Mouse (Mus musculus) kidney, postnatal 25 days (tissue): ENCODE results near the gene Slc51a.
"Not testable (repeated sequence)": the region's sequence is repeated elsewhere in the genome, so short reads cannot be mapped to it uniquely, and the experiment has no call there.

ENCODE experiments used
- DNase-seq, 2 experiments: peaks; one replicate each; pipeline ENCODE4 v3.0.0; 2021; ENCODE audit warnings: mixed read lengths in 2 of 2

The Slc51a gene

DNA sequence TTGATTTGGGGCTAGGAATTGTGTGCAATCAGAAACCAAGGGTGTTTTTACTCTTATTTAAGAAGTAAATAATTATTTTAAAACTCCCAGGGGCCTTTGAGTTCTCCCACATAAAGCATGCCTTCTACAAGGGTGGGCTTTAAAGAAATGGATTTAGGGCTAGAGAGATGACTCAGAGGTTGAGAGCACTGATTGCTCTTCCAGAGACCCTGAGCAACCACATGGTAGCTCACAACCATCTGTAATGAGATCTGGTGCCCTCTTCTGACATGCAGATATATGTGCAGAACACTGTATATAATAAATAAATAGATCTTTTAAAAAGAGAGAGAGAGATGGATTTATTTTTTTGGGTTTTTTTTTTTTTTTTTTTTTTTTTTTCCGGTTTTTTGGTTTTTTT, 22.8 kb downstream of the Slc51a start:
- no peak for DNase-seq

DNA sequence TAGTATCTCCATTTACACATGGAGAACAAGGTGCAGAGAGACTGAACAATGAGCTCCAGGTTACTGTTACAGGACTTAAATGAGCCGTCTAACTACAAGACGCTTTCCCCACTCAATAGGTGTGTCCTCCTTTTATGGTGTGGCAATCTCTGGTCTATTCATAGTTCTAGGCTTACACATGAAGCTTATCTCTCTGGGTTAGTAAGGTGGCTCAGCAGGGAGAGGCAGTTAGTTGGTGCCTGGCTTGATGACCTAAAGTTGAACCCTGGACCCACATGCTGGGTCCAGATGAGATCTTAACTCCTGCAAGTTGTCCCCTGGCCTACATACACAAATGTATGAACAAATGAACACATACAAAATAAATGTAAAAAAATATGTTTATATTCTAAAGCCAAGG, 24.3 kb downstream of the Slc51a start:
- DNase-seq, result no peak

DNA sequence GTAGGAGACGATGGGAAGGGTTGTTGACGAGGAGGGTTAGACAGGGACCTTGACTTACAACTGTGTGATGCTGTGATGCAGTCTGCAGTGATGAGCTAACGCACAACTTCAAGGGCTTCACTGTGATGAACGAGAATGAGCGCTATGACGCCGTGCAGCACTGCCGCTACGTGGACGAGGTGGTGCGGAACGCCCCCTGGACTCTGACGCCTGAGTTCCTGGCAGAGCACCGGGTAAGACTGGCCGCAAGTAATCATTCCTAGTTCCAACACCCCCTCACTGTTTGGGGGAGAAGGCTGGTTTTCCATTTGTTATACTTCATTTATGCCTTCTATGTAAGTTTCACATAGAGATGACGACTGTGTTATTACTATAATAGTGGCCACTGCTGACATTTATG, 24.7 kb downstream of the Slc51a start:
- DNase-seq, result no peak

DNA sequence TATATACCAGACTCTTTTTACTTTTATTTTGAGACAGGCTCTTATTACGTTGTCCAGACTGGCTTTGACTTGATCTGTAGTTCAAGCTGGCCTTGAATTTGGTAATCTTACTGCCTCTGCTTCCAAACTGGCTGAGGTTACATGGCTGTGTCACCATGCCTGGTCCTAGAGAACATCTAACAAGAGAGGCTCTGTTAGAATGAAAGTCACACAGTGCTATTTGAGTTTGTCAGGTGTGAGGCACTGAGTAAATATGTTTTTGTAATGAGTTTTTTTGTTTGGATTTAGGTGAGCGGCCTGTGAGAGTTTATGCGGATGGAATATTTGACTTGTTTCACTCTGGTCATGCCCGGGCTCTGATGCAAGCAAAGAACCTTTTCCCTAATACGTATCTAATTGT, 26.0 kb downstream of the Slc51a start:
- DNase-seq, result no peak

DNA sequence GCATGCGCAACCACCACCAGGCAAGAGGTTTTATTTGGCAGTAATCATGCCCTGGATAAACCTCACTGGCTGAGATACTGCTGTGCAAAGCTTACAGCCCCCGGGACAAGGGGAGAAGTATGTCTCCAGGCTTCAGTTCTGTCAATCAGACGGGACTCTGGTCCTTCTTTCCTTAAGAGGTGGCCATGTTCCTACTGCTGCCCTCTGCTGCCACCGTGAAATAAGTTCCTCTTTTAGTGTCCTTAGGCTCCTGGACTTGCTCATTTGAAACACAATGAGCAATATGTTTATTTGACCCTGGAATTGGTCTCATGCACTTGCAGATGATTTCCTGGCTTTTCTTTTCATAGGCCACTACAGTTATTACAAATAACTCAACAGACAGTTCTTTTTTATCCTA, 27.2 kb downstream of the Slc51a start:
- peak in 1 of 2 experiments; percentile 11 for DNase-seq

DNA sequence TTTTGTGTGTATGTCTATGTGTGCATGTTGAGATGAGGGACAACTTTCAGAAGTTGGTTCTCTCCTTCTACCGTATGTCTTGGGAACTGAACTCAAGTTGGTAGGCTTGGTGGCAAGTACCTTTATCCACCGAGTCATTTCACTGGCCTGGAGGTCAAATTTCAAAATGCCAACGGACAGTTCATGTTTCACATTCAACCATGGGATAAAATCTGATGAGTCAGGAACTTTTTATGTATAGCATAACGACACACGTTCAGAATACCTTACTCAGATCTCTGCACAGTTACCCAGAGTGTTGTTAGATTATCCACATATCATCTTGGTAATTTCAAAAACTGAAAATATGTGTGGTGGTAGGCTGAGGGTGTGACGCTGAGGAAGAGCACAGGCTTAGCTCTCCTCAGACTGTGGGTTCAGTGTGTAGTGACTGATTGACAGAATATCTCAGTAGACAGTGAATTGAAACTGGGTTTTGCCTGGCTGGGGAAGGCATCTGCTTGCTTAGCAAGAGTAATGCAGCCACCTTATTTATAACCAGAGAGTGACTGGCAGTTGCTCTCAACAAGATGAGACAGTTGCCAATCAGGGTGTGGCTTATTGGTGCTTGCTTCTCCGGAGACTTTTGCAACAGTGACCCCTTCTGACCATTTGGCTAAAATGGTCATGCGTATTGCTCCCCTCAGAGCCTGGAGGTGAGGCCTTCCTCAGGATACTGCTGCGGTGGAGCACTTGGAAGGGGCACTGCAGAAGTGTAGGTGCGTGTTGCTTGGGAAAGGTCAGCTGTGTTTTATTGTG, 29.9 kb downstream of the Slc51a start:
- DNase-seq, result peak; percentile 82 to 83

DNA sequence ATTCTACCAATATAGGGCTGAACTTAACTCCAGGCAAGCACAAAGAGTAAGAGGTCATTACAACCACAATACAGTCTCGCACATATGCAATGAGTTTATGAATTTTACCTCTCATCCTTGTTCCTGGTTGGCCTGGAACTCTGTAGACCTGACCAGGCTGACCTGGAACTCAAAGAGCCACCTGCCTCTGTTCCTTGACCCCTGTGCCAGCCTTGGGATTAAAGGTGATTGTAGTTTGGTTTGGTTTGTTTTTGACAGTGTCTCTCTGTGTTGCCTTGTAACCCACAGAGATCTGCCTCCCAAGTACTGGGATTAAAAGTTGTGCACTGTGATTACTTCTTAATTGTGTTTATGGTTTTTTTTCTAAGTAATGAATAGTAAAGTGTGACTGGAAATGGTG, 30.9 kb downstream of the Slc51a start:
- no peak for DNase-seq

DNA sequence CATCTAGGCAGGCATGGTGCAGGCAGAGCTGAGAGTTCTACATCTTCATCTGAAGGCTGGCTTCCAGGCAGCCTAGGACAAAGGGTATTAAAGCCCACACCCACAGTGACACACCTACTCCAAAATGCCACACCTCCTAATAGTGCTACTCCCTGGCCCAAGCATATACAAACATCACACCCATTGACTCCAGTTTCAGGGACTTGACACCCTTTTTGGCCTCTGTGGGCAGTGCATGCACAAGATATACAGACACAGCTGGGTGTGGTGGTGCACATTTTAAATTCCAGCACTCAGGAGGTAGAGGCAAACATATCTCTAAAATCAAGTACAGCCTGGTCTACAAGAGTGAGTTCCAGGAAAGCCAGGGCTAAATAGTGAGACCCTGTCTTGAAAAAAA, 31.6 kb downstream of the Slc51a start:
- DNase-seq, result no peak

DNA sequence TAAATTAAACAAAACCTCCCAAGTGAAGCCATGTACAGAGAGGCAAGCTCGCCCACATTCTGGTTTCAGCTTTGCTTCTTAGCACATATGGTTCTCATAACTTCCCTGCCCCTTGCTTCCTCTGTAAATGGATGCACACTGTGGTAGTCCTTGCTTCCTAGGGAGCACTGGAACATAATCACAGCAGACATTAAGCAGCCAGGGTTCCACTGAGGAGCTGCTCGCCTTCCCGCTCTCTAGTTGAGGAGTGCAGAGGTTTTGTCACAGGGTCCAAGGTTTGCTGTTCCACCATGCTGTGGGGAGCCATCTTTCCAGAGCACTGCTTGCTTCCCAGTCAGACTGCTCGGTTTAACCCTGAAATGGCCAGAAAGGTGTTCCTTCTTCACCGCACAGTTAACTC, 33.0 kb downstream of the Slc51a start:
- no peak for DNase-seq

DNA sequence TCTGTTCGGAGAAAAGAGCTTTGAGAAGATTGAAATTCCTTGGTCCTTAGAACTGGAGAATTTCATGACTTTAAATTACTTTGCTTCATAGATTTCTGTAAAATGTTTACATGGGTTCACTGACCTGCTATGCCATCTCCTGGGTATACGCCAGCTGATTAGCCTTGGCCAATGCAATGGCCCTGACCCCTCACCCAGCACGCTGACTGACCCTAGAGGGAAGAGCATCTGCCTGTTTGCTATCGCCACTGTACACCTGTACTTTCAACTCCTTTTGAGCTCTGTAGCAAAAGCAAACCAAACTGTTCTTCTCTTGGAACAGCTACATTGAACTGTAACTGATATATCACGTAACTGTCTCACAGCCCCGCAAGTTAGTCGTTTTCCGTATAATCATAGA, 34.6 kb downstream of the Slc51a start:
- no peak for DNase-seq

DNA sequence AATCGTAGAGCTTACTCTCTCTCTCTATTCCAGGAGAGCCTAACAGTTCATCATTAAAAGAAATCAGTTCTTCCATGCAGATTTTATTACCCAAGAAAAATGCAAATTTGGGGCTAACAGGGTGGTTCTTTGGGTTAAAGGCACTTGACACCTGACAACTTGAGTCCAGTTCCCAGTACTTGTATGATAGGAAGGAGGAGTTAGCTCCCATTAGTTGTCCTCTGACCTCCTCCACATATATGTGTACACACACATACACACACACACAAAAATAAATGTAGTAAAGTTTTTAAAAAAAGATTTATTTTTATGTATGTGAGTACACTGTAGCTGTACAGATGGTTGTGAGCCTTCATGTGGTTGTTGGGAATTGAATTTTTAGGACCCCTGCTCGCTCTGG, 37.5 kb downstream of the Slc51a start:
- DNase-seq, result no peak

DNA sequence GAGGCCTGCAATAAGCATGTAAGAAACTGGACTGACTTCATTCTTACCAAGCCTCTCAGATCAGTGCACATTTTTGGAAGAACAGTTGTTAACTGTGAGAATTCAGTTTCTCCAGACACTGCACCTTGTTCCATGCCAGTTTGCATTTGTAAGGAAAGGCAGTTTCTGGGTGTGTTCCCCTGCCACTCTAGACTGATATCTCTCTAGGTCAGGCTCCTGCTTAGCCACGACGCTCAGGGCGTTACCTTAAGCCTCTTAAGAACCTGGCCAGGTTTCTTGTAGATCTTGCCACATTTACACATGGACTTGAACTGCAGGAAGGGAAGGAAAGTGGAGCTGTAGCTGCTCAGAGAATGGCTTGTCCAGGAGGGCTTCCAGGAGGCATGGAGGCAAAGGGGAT, 38.0 kb downstream of the Slc51a start:
- DNase-seq, result no peak

DNA sequence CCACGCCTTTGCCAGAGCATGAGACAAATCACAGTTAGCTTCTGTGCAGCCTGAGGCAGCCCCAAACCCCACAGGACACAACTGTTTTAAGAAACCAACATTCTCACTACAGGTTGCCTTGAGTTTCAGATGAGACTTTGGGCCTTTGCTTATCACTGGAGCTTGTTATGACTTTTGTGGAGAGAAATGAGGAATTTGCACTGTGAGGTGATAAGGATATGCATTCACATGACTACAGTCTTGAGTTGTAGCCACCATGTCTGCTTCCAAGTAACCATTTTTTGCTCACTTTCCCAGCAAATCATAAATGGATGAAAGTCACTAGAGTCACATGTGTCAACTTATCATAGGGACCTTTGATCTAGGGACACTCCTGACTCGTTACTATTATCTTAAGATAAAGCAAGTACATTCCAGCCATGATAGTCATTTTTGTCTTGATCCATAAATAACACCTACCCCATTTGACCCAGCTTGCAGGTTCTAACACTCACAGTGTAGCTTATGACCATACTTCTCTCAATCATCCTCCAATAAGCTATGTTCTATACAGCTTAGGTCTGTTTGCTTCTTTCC, 41.0 kb downstream of the Slc51a start:
- DNase-seq, result no peak

DNA sequence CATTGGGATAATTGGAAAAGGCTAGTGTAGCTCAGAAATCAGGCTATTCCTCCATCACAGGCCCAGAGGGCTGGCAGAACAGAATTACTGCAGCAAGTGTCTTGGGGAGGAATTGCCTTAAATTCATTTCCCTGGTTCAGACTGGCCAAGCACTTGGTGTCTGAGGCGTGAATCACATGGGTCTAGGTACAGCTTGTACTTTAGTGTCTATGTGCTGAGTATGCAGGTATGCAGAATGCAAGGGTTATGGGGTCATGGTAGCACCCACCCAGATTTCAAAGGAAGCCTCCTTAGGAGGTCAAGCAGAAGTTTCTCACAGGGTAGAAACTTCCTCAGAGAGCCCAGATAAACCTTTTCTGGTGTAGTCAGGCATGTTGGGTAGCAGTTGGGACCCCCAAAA, 42.1 kb downstream of the Slc51a start:
- peak; percentile 25 to 57 for DNase-seq

DNA sequence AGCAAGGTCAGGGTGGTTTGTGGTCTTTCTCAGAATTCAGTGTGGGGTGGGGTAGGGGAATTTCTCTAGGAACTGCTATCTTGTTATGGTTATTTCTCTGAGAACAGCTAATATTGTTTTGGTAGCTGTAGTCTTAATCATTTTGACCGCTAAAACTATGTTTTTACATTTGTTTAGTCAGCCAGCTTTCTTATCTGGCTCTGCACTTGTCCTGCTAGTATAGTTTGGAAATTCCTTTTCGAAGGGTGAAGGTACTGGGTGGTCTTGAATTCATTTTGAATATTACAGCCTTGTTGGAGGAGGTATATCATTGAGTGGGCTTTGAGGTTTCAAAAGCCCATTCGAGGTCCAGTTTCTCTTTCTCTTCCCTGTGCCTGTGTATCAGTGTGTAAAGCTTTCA, 43.1 kb downstream of the Slc51a start:
- DNase-seq, result not testable (repeated sequence)

DNA sequence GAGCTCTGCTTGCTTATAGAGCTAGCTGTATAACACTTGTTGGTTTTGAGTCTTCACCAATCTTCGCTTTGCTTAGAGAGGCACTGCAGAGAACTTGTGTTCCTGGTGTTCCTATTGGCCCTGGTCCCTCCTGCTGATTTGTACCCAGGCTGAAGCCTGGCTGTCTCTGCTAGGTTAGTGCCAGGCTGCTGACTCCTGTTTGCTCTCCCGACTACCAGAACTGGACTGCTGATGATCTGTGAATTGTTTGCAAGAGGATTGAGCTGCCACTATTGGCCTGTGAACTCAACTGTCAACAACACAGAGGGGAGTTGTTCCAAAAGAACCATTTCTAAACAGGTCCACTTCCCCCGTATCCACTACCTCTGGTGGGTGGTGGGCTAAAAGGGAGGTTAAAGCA, 46.2 kb downstream of the Slc51a start:
- DNase-seq, result no peak

DNA sequence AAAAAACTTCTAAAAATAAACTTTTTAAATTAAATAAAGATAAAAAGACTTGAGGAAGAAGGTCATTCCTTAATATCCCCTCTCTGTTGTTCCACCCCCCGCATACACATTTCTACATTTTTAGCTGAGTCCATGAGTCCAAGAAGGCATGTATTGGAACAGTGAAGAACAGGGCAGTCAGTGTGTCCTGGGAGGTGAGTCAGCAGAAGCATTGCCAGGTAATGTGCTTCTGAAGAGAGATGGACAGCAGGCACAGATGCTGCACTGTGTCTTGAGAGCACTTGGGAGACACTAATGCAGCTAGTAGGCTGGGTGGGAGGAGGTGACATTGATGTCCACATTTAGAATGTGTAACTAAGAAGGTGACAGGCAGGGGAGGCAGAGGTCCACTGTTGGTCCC, 50.4 kb downstream of the Slc51a start:
- peak in 1 of 2 experiments; percentile 57 for DNase-seq

DNA sequence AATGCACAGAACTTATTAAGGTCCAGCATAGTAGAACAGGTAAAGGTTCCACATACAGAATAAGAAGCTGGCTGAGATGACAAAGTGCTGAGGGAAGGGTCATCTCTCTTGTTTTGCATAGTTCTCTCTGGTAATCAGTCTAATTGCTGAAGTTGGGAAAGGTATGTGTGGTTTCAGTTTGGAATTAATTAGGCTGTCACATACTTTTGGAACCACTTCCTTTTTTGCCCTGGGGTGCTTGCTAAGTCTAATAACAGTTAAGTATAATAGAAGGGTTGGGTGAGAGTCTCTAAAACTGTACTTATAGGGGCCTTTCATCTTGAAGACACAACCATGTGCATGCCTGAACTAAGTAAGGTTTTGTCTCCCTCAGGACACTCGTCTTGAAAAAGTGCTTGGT, 51.0 kb downstream of the Slc51a start:
- DNase-seq, result no peak

DNA sequence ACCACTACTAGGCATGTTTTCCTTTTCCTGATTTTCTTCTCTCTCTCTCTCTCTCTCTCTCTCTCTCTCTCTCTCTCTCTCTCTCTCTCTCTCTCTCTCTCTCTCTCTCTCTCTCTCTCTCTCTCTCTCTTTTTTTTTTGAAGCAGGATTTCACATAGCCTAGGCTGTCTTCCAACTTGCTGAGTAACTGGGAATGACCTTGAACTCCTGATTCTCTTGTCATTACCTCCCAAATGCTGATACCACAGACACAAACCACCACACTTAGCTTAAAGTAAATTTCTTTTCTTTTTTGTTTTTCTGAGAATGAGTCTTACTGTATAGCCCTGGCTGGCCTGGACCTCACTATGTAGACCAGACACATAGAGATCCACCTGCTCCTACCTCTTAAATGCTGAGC, 53.0 kb downstream of the Slc51a start:
- DNase-seq, result no peak

DNA sequence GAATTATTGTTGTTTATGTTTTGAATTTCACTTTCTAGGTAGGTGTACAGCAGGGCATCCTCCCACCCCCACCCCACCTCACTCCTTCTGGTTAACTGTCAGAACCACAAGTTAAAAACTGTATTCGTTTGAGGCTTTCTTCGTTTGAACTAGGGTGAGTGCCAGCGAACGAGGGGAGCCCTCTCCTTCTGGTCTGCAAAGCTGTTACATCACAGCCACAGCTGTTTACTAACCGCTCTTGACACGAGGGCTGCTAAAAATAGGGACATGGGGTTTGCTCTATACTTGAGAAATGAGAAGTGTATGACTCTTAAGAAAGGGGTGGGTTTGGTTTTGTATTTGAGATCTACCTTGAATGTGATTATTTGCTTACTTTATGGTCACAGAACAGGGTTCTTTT, 53.6 kb downstream of the Slc51a start:
- peak in 1 of 2 experiments; percentile 43 for DNase-seq

DNA sequence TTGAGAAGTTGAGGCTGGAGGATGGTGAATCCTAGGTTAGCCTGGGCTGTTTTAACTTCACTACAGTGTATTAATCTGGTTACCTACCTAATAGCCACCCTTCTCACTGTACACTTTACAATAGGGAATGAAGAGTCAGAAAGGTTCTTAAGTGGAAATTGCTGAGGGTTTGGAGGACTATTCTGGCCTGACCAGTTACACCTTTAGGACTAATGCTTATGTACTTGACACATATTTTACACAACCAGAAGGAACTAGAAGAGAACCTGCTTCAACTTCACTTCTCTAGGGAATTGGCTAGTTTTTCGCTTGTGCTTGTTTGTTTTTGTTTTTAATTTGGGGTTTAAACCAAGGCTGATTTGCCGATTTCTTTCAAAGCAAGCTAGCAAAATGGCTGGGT, 54.5 kb downstream of the Slc51a start:
- no peak for DNase-seq

DNA sequence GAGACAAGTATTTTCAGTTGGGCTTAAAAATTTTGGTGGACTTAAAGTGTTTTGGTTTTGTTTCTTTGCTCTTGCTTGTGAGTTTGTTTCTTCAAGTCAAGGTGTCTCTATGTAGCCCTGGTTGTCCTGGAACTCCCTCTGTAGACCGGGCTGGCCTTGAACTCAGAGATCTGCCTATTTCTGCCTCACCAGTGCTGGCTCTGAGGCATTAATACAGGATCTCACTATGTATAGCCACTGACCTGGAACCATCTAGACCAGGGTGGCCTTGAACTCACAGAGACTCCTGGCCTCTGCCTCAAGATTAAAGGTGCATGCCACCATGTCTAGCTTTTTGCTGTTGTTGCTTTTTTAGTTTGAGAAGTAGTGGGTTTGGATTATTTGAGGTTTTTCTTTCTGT, 55.8 kb downstream of the Slc51a start:
- no peak for DNase-seq

DNA sequence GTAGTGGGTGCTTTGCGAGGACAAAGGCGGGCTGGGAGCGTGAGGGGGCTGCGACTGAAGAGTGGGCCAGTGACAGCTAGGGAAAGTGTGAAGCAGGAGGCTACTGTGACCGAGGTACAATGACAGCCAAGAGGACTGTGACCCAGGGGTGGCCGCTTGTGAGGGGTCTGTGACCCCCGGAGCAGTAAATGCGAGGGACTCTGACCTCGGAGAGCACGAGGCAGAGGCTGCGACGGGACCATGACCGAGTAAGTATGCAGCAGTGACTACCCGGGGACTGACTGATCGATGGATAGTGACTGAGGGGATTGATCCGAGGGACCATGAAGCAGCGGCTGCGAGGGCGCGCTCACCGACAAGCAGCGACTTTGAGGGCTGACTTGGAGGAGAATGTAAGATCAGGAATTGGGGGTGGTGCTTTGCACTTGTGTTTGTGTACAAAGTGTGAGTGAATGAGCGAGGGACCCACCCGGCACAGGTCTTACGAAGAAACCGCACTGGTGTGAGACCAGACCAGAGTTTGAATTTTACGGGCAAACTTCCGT, 56.6 kb downstream of the Slc51a start:
- DNase-seq, result no peak

DNA sequence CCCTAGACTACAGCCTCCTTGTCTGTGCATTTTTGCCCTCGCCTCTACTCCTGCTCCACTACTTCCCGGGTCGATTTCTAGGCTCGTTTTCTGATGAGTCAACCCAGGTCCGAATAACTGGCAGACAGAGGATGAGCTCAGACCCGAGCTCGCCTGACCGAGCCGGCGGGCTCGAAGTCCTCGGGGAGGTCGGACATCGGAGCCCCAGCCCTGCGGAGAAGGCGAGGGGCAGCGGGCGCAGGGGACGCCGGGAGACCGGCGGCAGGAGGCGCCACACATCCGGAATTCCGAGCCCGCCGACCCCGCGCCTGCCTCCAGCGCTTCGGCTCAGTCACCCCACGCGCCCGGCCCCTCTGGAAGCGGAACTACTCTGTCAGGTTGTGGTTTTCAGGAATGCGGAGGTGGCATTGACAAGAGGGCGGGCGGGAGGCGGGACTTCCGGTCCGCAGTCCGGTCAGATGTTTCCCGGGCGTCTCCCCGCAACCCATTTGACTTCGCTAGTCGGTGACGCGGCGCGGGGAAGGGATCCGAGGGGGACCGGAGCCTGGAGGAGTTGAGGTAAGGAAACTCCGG, 57.1 kb downstream of the Slc51a start, which contains the start of gene Pcyt1a:
Pcyt1a (plus strand) TSS at position 448 of the 573 bp plus-strand sequence.
- peak; percentile 93 to 97 for DNase-seq
